Comparison of ENCODE assay signal across 8 mouse cellular contexts in the genomic region with DNA sequence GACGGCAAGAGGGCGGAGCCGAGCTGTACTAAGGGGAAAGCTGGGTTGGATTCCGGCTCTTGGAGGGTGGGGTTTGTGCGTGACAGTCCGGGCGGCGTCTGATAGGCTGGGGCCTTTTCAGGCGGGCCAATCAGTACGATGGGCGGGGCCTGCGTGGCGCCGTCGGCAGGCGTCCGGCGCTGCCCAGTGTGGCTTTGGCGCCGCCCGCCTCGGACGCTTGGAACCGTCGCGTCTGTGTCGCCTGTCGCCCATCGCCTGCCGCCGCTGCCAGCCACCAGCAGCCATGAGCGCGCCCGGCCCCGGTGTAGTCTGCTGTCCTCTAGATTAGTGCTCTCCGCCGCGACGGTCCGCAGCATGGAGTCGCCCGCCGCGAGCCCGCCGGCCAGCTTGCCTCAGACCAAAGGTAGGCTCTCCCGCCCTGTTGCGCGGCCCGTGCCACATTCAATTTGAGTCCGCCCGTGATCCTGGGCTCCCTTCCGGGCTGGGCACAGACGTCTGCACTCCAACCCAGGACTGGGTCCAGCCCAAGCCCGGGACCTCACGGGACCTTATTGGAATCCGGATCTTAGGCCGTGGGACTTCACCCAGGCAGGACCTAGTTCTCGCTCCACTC. TPM values are rescaled to one million over a fixed set of nuclear protein-coding genes. Genes with fewer than 3 reads are reported as not detected.
DNase-seq lines count a peak whose midpoint lies in the region; ATAC-seq lines count a peak whose summit lies in the region.

TSS of gene Map2k3 (plus strand) at position 165 of the 613 bp plus-strand sequence.

- H3K4me2 ChIP-seq in hindbrain, embryonic 12.5 days (replicated peaks) = peak within 1 kb of the TSS; percentile 59

- peak; percentile 97 for DNase-seq in Muller cell, postnatal 12 days (ENCODE audit: inconsistent ontology term)
- DNase-seq in cerebellum, adult 9-11 months = peak; percentile 97
- peak; percentile 90 to 94 for DNase-seq in frontal cortex, postnatal 10 days (ENCODE audit: low spot score in 2 of 2)
- peak; percentile 89 to 96 for DNase-seq in layer of hippocampus, postnatal 14 days (ENCODE audit: low spot score in 2 of 2)
- DNase-seq in lung, postnatal 14 days = peak; percentile 97
- peak; percentile 88 for DNase-seq in retina, adult 2 months (ENCODE audit: low read depth, low spot score)
- DNase-seq in thymus, postnatal 36 days = peak; percentile 93 to 95

- peak within 1 kb of the TSS; percentile 49; the same call in 1 of the 2 replicates for H3K27ac ChIP-seq in hindbrain, embryonic 12.5 days

- no peaks in the 10 kb centered on the region for H3K9me3 ChIP-seq in hindbrain, embryonic 12.5 days (replicated peaks)

- H3K27me3 ChIP-seq in hindbrain, embryonic 12.5 days = no peaks in the 10 kb centered on the region

- H3K9ac ChIP-seq in hindbrain, embryonic 12.5 days = peak within 1 kb of the TSS; percentile 81

- peak; percentile 95 for ATAC-seq in hindbrain, embryonic 12.5 days (ENCODE audit: low FRiP score)

- under 1% methylated on average over 59 of the region's 59 CpGs for WGBS in hindbrain, embryonic 12.5 days

- H3K4me3 ChIP-seq in hindbrain, embryonic 12.5 days = peak within 1 kb of the TSS; percentile 80

- H3K36me3 ChIP-seq in hindbrain, embryonic 12.5 days = no peaks in the 10 kb centered on the region

- H3K4me1 ChIP-seq in hindbrain, embryonic 12.5 days = peaks cover 36% of the 10 kb centered on the region

RNA-seq across cellular contexts. Expression of gene Map2k3, which starts in this region (rescaled TPM):
- polyA plus RNA-seq in hindbrain, embryonic 12.5 days (2016; fragmentation: Nextera tagmentation; extraction: Ambion mirVana) = 49.9 and 51.0 TPM in 2 replicates
- 10 to 100 TPM; 12.8 to 17.0 TPM for total RNA-seq in layer of hippocampus, postnatal 14 days (2021)

Comparison
In these comparisons a context has a peak if more than half of its experiments do, and no peak if none do; other contexts are left out.
1. Peak in every context shown above with its lines: DNase-seq, ATAC-seq, H3K4me3 ChIP-seq and H3K27ac ChIP-seq.